Comparison of ENCODE assay signal across 9 mouse cellular contexts in genomic region chr6:85153970-85154540, GRCm38 (mm10). TPM values are rescaled to one million over a fixed set of nuclear protein-coding genes. Genes with fewer than 3 reads are reported as not detected.
A peak's percentile ranks its signal among the peaks of the same experiment; 100 is the strongest.
DNase-seq lines count a peak whose midpoint lies in the region; ATAC-seq lines count a peak whose summit lies in the region.
"Had no signal": no experiment of that assay in that cellular context is flagged by ENCODE, and none has a peak within 500 bp of the region (broad histone marks: within the 10 kb centered on the region; RNA-seq: fewer than 3 reads in every experiment).

No protein-coding gene starts in this region.

- no peaks in the 10 kb centered on the region for H3K9me3 ChIP-seq in heart, embryonic 11.5 days (replicated peaks; ENCODE audit: control insufficient read depth, low read length)
- H3K9me3 ChIP-seq in midbrain, embryonic 13.5 days = no peaks in the 10 kb centered on the region
- H3K9me3 ChIP-seq: G1E had no signal

- H3K4me3 ChIP-seq in heart, embryonic 11.5 days (ENCODE audit: low read depth, low read length) = no peak overlapping the region
- H3K4me3 ChIP-seq in midbrain, embryonic 13.5 days (replicated peaks) = no peak overlapping the region

- 9% methylated on average over 9 of the region's 9 CpGs for WGBS in heart, embryonic 11.5 days (ENCODE audit: insufficient replicate concordance)
- WGBS in midbrain, embryonic 13.5 days = 1% methylated on average over 9 of the region's 9 CpGs

- 0 out of 2 replicates have a peak, but pooled peaks cover 3% of the 10 kb centered on the region for H3K4me1 ChIP-seq in heart, embryonic 11.5 days (ENCODE audit: control insufficient read depth, insufficient read depth, low read length)
- H3K4me1 ChIP-seq in midbrain, embryonic 13.5 days (replicated peaks) = peaks cover 12% of the 10 kb centered on the region

- no peaks in the 10 kb centered on the region for H3K36me3 ChIP-seq in heart, embryonic 11.5 days (ENCODE audit: control insufficient read depth, insufficient read depth, low read length)
- no peaks in the 10 kb centered on the region for H3K36me3 ChIP-seq in midbrain, embryonic 13.5 days
- H3K36me3 ChIP-seq: G1E had no signal

- DNase-seq in heart, adult 11 months = peak; percentile 96
- DNase-seq in cerebellum, postnatal 36 days = peak; percentile 71 to 75
- peak; percentile 62 for DNase-seq in gastrocnemius, postnatal 14 days
- DNase-seq in kidney, adult 11 months = peak; percentile 82
- peak; percentile 59 to 71 for DNase-seq in left cerebral cortex, postnatal 36 days (ENCODE audit: low spot score in 2 of 2)
- peak; percentile 45 to 72 for DNase-seq in spleen, postnatal 4 days (ENCODE audit: low spot score in 2 of 2)

- no peak overlapping the region for H3K27ac ChIP-seq in heart, embryonic 11.5 days (ENCODE audit: low read depth, low read length)
- H3K27ac ChIP-seq in midbrain, embryonic 13.5 days = no peak overlapping the region

- no peak overlapping the region for H3K4me2 ChIP-seq in heart, embryonic 11.5 days
- H3K4me2 ChIP-seq in midbrain, embryonic 13.5 days (replicated peaks) = no peak overlapping the region

- peaks cover 6% of the 10 kb centered on the region; the same call in 1 of the 2 replicates for H3K27me3 ChIP-seq in heart, embryonic 11.5 days (ENCODE audit: control insufficient read depth, insufficient read depth, low read length)
- H3K27me3 ChIP-seq in midbrain, embryonic 13.5 days = no peaks in the 10 kb centered on the region

- no peak for ATAC-seq in heart, embryonic 11.5 days (replicated peaks; ENCODE audit: insufficient number of reproducible peaks, low FRiP score, low TSS enrichment)
- peak; percentile 60 for ATAC-seq in midbrain, embryonic 13.5 days

- intact Hi-C loops in gastrocnemius, postnatal 14 days (cut with DNase I; ENCODE audit: low total_unique reads) = loop anchor here (5.0 kb wide), 1 partner anchor 243 kb away; no protein-coding TSS in a partner anchor
- intact Hi-C loops in left cerebral cortex, postnatal 36 days (cut with DNase I) = loop anchor here (5.0 kb wide), 2 partner anchors 243 to 258 kb away; no protein-coding TSS in a partner anchor

- no peak overlapping the region for H3K9ac ChIP-seq in heart, embryonic 11.5 days (ENCODE audit: low read depth, low read length)
- no peak overlapping the region for H3K9ac ChIP-seq in midbrain, embryonic 13.5 days (replicated peaks)

RNA-seq across cellular contexts. Expression of gene Spr, which starts 16.5 kb away (rescaled TPM):
- 59.8 and 82.7 TPM in 2 replicates for polyA plus RNA-seq in heart, embryonic 11.5 days (2014; fragmentation: Nextera tagmentation; extraction: Ambion mirVana)
- 10 to 100 TPM; 28.0 to 28.1 TPM for total RNA-seq in gastrocnemius, postnatal 14 days (2021)
- total RNA-seq in left cerebral cortex, postnatal 36 days (2021) = 10 to 100 TPM; 38.4 to 48.6 TPM
- 19.4 and 22.2 TPM in 2 replicates for polyA plus RNA-seq in midbrain, embryonic 13.5 days (2015; fragmentation: Nextera tagmentation; extraction: Ambion mirVana)

RNA-seq across cellular contexts. Expression of gene Emx1, which starts 33.2 kb away (rescaled TPM):
- not detected in 2 replicates for polyA plus RNA-seq in heart, embryonic 11.5 days (2014; fragmentation: Nextera tagmentation; extraction: Ambion mirVana)
- total RNA-seq in gastrocnemius, postnatal 14 days (2021) = not detected
- total RNA-seq in left cerebral cortex, postnatal 36 days (2021) = 10 to 100 TPM; 34.2 to 45.2 TPM
- 1.8 and 7.2 TPM in 2 replicates for polyA plus RNA-seq in midbrain, embryonic 13.5 days (2015; fragmentation: Nextera tagmentation; extraction: Ambion mirVana)
- total RNA-seq: G1E had no signal
- polyA plus RNA-seq: G1E had no signal

Comparison
In these comparisons a context has a peak if more than half of its experiments do, and no peak if none do; other contexts are left out.
1. RNA of gene Emx1, which starts 33.2 kb away (total RNA-seq): 34.2 to 45.2 TPM in left cerebral cortex, postnatal 36 days; not detected in gastrocnemius, postnatal 14 days; every median in the first group is over 10 times any median in the second.
2. Peak in every context shown above with its lines, with median percentiles within 50 percentile points of each other: DNase-seq.